Mouse (Mus musculus): Measurements from ENCODE around the gene Olfr293. TPM values are rescaled to one million over a fixed set of nuclear protein-coding genes. Genes with fewer than 3 reads are reported as not detected.

Olfr293 gene
- total RNA-seq (2012; rRNA removed): 0.05 TPM in 1 of 2 replicates, not detected in the other

DNA sequence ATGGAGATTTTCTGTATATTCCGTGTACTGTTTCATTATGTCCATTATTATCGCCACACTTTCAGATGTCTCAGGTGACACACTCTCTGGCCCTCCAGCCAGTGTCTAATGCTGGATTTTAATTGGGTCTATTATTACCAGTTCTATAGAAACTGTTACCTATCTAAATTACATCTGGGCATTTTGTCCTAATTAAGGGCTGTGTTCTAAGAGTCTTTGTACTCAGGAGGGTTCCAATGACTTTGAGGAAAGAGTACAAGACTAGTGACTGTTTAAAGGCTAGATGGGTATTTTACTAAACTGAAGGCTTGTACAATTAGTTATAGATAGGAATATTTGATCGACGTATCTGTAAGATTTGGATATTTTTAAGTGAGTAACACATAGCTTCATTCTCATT, at the start of gene Olfr293:
Gene Olfr293 (plus strand): TSS at position 301 of the 400 bp plus-strand sequence.
- Histone ChIP-seq H3K4me1 (ENCODE audit: control insufficient read depth in 2 of 2, insufficient read depth in 2 of 2, low read length in 2 of 2, poor library complexity in 1 of 2) (no peaks in the 10 kb centered on the region), H3K36me3 (ENCODE audit: control insufficient read depth, insufficient read depth, low read length, poor library complexity, severe bottlenecking) (no peaks in the 10 kb centered on the region), H3K9me3 (ENCODE audit: control insufficient read depth, insufficient read depth, low read depth, low read length) (no peaks in the 10 kb centered on the region), H3K27ac (ENCODE audit: insufficient read depth, low read depth, low read length, poor library complexity, severe bottlenecking) (no peak within 1 kb of the TSS), H3K4me3 (ENCODE audit: insufficient read depth in 1 of 2, low read depth in 1 of 2, low read length in 2 of 2, poor library complexity in 1 of 2, severe bottlenecking in 1 of 2) (no peak within 1 kb of the TSS), H3K9ac (ENCODE audit: insufficient read depth, low read depth, low read length, poor library complexity, severe bottlenecking) (no peak within 1 kb of the TSS)
- in situ Hi-C loops (cut with MboI; ENCODE audit: low sequenced_read_pairs in 2 of 2, unreplicated experiment in 2 of 2): no loop called here
- no peak for DNase-seq (ENCODE audit: low read depth, low spot score)
- TF ChIP-seq HCFC1 (IDR thresholded peaks at IDR 0.05; ENCODE audit: borderline replicate concordance, insufficient read depth, low read length) (no peak), MAFK (IDR thresholded peaks at IDR 0.05; ENCODE audit: insufficient read depth, low read depth, low read length) (no peak), ZNF384 (IDR thresholded peaks at IDR 0.05; ENCODE audit: low read depth, low read length) (no peak), CHD2 (IDR thresholded peaks at IDR 0.05; ENCODE audit: low read depth, low read length) (no peak), ZC3H11A (IDR thresholded peaks at IDR 0.05; ENCODE audit: borderline replicate concordance, low read depth, low read length) (no peak)

DNA sequence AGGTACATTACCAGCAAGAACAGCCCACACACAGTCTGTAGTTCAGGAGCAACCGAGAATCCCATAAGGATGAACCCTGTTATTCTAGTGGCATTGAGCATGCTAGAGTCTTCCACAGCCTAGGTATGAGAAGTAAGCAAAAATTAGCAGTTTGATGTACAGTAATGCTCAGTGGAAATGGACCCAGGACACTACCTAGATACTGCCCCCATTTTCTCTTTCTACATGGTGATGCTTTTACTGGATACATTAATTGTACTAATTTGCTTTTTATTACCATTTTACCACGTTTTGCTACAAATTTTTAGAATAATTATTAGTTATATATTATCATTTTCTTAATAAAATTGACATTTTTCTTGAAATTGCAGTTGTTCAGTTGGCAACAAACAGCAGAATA, 32.3 kb upstream of the Olfr293 start, which contains the start of gene Olfr294:
Gene Olfr294 (minus strand): TSS at position 101 of the 400 bp plus-strand sequence.
- no peak within 1 kb of the TSS for H3K27ac ChIP-seq (ENCODE audit: insufficient read depth, low read depth, low read length, poor library complexity, severe bottlenecking)
- H3K4me3 ChIP-seq (ENCODE audit: insufficient read depth in 1 of 2, low read depth in 1 of 2, low read length in 2 of 2, poor library complexity in 1 of 2, severe bottlenecking in 1 of 2): no peak within 1 kb of the TSS
- H3K36me3 ChIP-seq (ENCODE audit: control insufficient read depth, insufficient read depth, low read length, poor library complexity, severe bottlenecking): no peaks in the 10 kb centered on the region
- no peaks in the 10 kb centered on the region for H3K4me1 ChIP-seq (ENCODE audit: control insufficient read depth in 2 of 2, insufficient read depth in 2 of 2, low read length in 2 of 2, poor library complexity in 1 of 2)
- TF ChIP-seq HCFC1 (IDR thresholded peaks at IDR 0.05; ENCODE audit: borderline replicate concordance, insufficient read depth, low read length) (no peak), ZNF384 (IDR thresholded peaks at IDR 0.05; ENCODE audit: low read depth, low read length) (no peak), MAFK (IDR thresholded peaks at IDR 0.05; ENCODE audit: insufficient read depth, low read depth, low read length) (no peak), CHD2 (IDR thresholded peaks at IDR 0.05; ENCODE audit: low read depth, low read length) (no peak), ZC3H11A (IDR thresholded peaks at IDR 0.05; ENCODE audit: borderline replicate concordance, low read depth, low read length) (no peak)
- DNase-seq (ENCODE audit: low read depth, low spot score): no peak
- H3K9ac ChIP-seq (ENCODE audit: insufficient read depth, low read depth, low read length, poor library complexity, severe bottlenecking): no peak within 1 kb of the TSS
- in situ Hi-C loops (cut with MboI; ENCODE audit: low sequenced_read_pairs in 2 of 2, unreplicated experiment in 2 of 2): no loop called here
- no peaks in the 10 kb centered on the region for H3K9me3 ChIP-seq (ENCODE audit: control insufficient read depth, insufficient read depth, low read depth, low read length)

DNA sequence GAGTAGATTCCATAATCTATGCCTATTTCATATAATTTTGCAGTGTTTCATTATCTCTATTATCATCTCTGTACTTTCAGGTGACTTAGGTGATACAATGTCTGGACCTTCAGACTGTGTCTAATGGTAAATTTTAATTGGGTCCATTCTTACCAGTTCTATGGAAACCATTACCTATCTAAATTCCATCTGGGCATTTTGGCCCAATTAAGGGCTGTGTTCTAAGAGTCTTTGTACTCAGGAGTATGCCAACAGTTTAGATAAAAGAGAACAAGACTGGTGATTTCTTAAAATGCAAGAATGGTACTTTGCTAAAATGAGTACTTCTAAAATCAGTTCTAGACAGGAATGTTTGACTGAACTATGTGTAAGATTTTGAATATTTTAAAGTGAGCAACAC, 39.2 kb downstream of the Olfr293 start, which contains the start of gene Olfr292:
Gene Olfr292 (plus strand): TSS at position 301 of the 400 bp plus-strand sequence.
- Histone ChIP-seq H3K9ac (ENCODE audit: insufficient read depth, low read depth, low read length, poor library complexity, severe bottlenecking) (no peak within 1 kb of the TSS), H3K27ac (ENCODE audit: insufficient read depth, low read depth, low read length, poor library complexity, severe bottlenecking) (no peak within 1 kb of the TSS), H3K4me3 (ENCODE audit: insufficient read depth in 1 of 2, low read depth in 1 of 2, low read length in 2 of 2, poor library complexity in 1 of 2, severe bottlenecking in 1 of 2) (no peak within 1 kb of the TSS), H3K4me1 (ENCODE audit: control insufficient read depth in 2 of 2, insufficient read depth in 2 of 2, low read length in 2 of 2, poor library complexity in 1 of 2) (no peaks in the 10 kb centered on the region), H3K9me3 (ENCODE audit: control insufficient read depth, insufficient read depth, low read depth, low read length) (peaks cover 8% of the 10 kb centered on the region), H3K36me3 (ENCODE audit: control insufficient read depth, insufficient read depth, low read length, poor library complexity, severe bottlenecking) (no peaks in the 10 kb centered on the region)
- in situ Hi-C loops (cut with MboI; ENCODE audit: low sequenced_read_pairs in 2 of 2, unreplicated experiment in 2 of 2): loop anchor here in 1 of 2 experiments (25.0 kb wide), 1 partner anchor 726 kb away; the partner anchor contains the start of gene Vmn2r74
- DNase-seq (ENCODE audit: low read depth, low spot score): no peak
- TF ChIP-seq ZC3H11A (IDR thresholded peaks at IDR 0.05; ENCODE audit: borderline replicate concordance, low read depth, low read length) (no peak), ZNF384 (IDR thresholded peaks at IDR 0.05; ENCODE audit: low read depth, low read length) (no peak), HCFC1 (IDR thresholded peaks at IDR 0.05; ENCODE audit: borderline replicate concordance, insufficient read depth, low read length) (no peak), CHD2 (IDR thresholded peaks at IDR 0.05; ENCODE audit: low read depth, low read length) (no peak), MAFK (IDR thresholded peaks at IDR 0.05; ENCODE audit: insufficient read depth, low read depth, low read length) (no peak)

Other genes starting within 250 kb of the Olfr293 start
- not detected in 2 replicates for gene Olfr301, start 245.2 kb upstream of the Olfr293 start, total RNA-seq (2012; rRNA removed)
- not detected in 2 replicates for gene Olfr299, start 189.1 kb upstream of the Olfr293 start, total RNA-seq (2012; rRNA removed)
- not detected in 2 replicates for gene Olfr298, start 156.6 kb upstream of the Olfr293 start, total RNA-seq (2012; rRNA removed)
- not detected in 2 replicates for gene Olfr297, start 129.1 kb upstream of the Olfr293 start, total RNA-seq (2012; rRNA removed)
- gene Olfr295, start 65.2 kb upstream of the Olfr293 start, total RNA-seq (2012; rRNA removed): not detected in 2 replicates
- gene Olfr294, start 32.4 kb upstream of the Olfr293 start, total RNA-seq (2012; rRNA removed): not detected in 2 replicates
- not detected in 2 replicates for gene Olfr292, start 39.3 kb downstream of the Olfr293 start, total RNA-seq (2012; rRNA removed)
- 0.45 and 0.69 TPM in 2 replicates for gene Folh1, start 126.9 kb downstream of the Olfr293 start, total RNA-seq (2012; rRNA removed)
- not detected in 2 replicates for gene Vmn2r77, start 146.0 kb downstream of the Olfr293 start, total RNA-seq (2012; rRNA removed)

All from ES-E14 (cell line).